Mouse (Mus musculus): ENCODE data around the gene Uqcrh.

DNA sequence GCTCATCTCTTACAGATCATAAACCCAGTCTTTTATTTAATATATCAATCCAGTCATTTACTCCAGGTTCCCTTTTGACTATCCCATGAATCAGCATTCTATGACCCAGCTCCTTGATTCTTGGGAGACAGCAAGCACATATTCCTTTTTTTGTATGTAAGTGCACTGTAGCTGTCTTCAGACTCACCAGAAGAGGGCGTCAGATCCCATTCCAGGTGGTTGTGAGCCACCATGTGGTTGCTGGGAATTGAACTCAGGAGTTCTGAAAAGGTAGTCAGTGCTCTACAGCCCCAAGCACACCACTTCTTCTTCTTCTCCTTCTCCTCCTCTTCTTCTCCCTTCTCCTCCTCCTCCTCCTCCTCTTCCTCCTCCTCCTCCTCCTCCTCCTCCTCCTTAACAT lies 17.3 kb downstream of the Uqcrh start:
- TF ChIP-seq CTCF (conservative IDR thresholded peaks at IDR 0.05; ENCODE audit: insufficient read depth, insufficient read length, low read depth, low read length) = no peak
- no peak for TF ChIP-seq POLR2A (IDR thresholded peaks at IDR 0.05; ENCODE audit: low read depth, low read length)
